Mouse (Mus musculus) bone marrow macrophage, adult 2 months (primary cell): ENCODE data around the gene Os9.

ENCODE experiments used
- CTCF ChIP-seq: IDR thresholded peaks from 2 replicates; pipeline ENCODE4 v1.5.1; 2012; ENCODE audit warnings: low read depth, mild to moderate bottlenecking, low read length, moderate library complexity
- POLR2A ChIP-seq: IDR thresholded peaks from 2 replicates; pipeline ENCODE4 v1.6.1; 2012; ENCODE audit warnings: mild to moderate bottlenecking, low read depth, low read length, borderline replicate concordance

GRCm38 (mm10) chr10:127049395-127050118, 71.4 kb downstream of the Os9 start:
- TF ChIP-seq POLR2A (no peak), CTCF (0 out of 2 replicates have a peak, but pooled peaks have one; percentile 20)
